Mouse (Mus musculus): ENCODE measurements at regions not wholly inside any gene's neighbourhood (a gene's known extent, or its start where the extent isn't known, plus 50 kb on each side); places are given as distances from the start of the nearest gene placed in this dataset.

DNA sequence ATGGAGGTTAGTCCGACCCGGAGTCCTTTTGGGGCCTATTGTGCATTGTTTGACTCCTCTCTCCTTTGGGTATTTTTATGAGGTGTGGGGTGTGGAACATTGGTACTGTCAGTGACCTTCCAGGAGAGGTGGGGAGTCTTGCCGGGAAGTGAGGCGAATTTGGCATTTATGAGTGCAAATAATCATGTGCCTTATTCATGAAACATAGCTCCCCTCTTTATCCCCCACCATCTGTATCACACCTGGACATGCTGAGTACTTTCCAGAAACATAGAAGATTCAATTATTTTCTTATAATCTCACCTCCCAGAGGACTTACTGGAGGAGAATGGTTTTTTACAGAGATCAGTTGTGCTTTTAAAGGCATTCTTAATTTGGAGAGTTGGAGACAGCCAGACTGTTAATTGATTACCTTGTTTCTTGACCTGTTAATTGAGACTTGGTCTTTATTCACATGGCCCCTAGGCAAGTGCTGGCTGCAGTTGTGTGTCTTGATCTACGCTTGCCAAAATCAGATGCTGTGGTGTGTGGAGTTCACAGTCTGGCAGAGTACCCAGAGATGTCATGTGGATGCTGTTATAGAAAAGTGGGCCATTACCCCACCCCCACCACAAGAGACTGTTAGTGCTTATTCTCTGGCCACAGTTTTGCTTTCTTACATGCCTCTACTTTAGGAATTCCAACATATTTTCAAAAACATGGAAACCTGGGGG lies 215.5 kb downstream of the Slc30a10 start:
- WGBS, result 81% methylated on average over 5 of the region's 5 CpGs
- no peak overlapping the region for H3K27ac ChIP-seq (ENCODE audit: insufficient read depth, low read depth, low read length)
- DNase-seq, result no peak
- H3K36me3 ChIP-seq (ENCODE audit: control insufficient read depth, insufficient read depth, low read length), result no peaks in the 10 kb centered on the region
- no peaks in the 10 kb centered on the region for H3K4me1 ChIP-seq (ENCODE audit: control insufficient read depth, insufficient read depth, low read length)
- H3K27me3 ChIP-seq (replicated peaks; ENCODE audit: control insufficient read depth, insufficient read depth, low read length), result no peaks in the 10 kb centered on the region
- TF ChIP-seq CTCF (conservative IDR thresholded peaks at IDR 0.05; ENCODE audit: insufficient read depth, insufficient read length, low read depth, low read length), result no peak
- no peak for TF ChIP-seq POLR2A (IDR thresholded peaks at IDR 0.05; ENCODE audit: low read depth, low read length)
- no peak overlapping the region for H3K4me3 ChIP-seq (ENCODE audit: insufficient read depth, low read depth, low read length)

DNA sequence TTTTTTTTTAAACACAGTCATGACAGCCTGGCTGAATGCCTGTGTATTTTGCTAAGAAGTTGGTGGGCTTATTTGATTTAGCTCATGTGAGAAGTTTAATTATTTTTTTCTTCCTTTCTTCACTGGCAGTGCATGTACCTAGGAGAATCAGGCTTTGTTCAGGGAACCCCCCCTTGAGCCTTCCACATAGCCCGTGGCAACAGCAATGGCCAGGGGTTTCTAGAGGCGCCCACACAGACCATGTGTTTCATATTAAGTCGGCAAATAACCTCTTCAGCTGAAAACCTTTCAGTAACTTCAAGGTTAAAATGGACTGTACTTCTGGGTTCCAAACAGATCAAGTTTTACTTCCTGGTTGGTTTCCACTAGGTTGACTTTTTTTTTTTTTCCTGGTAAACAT lies 218.3 kb downstream of the Slc30a10 start:
- H3K27me3 ChIP-seq (replicated peaks; ENCODE audit: control insufficient read depth, insufficient read depth, low read length), result no peaks in the 10 kb centered on the region
- no peak overlapping the region for H3K4me3 ChIP-seq (ENCODE audit: insufficient read depth, low read depth, low read length)
- 73% methylated on average over 3 of the region's 3 CpGs for WGBS
- no peak for DNase-seq
- no peaks in the 10 kb centered on the region for H3K36me3 ChIP-seq (ENCODE audit: control insufficient read depth, insufficient read depth, low read length)
- H3K4me1 ChIP-seq (ENCODE audit: control insufficient read depth, insufficient read depth, low read length), result no peaks in the 10 kb centered on the region
- TF ChIP-seq CTCF (conservative IDR thresholded peaks at IDR 0.05; ENCODE audit: insufficient read depth, insufficient read length, low read depth, low read length) (no peak), POLR2A (IDR thresholded peaks at IDR 0.05; ENCODE audit: low read depth, low read length) (no peak)
- H3K27ac ChIP-seq (ENCODE audit: insufficient read depth, low read depth, low read length), result no peak overlapping the region

DNA sequence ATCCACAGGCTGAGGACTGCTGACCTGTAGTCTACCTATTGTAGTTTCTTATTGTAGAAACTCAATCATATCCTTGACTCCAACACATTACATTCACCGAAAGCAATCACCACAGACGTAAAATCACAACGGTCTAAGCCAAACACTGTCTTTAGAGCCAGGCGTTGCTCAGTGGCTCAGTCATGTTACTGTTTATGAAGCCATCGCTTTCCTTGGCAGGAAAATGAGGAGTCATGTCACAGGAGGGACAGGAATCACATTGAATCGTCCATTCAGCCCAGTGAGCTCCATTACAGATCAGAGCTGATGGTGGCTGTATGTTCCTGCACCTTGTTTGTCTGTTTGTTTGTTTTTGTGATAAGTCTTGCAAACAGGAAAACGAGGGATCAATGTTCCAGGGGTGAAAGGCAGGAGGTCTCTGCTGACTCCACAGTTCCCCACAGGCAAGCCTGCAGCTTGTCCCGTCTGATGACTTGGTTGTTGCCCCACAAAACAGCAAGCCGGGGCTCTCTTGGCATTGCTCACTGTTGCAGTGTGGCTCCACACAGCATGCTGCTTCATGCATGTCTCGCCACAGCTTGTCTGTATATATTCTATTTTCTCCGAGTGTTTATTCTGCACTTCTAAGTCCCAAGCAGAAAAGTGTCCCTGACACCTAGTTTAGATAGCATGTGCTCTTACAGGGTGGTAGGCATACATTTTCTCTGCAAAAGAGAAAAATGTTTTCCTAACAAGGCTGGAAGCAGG lies 221.2 kb downstream of the Slc30a10 start:
- DNase-seq, result no peak
- Histone ChIP-seq H3K27ac (ENCODE audit: insufficient read depth, low read depth, low read length) (no peak overlapping the region), H3K4me3 (ENCODE audit: insufficient read depth, low read depth, low read length) (no peak overlapping the region), H3K36me3 (ENCODE audit: control insufficient read depth, insufficient read depth, low read length) (no peaks in the 10 kb centered on the region), H3K4me1 (ENCODE audit: control insufficient read depth, insufficient read depth, low read length) (no peaks in the 10 kb centered on the region), H3K27me3 (replicated peaks; ENCODE audit: control insufficient read depth, insufficient read depth, low read length) (no peaks in the 10 kb centered on the region)
- no peak for TF ChIP-seq POLR2A (IDR thresholded peaks at IDR 0.05; ENCODE audit: low read depth, low read length)
- no peak for TF ChIP-seq CTCF (conservative IDR thresholded peaks at IDR 0.05; ENCODE audit: insufficient read depth, insufficient read length, low read depth, low read length)
- 78% methylated on average over 11 of the region's 11 CpGs for WGBS

DNA sequence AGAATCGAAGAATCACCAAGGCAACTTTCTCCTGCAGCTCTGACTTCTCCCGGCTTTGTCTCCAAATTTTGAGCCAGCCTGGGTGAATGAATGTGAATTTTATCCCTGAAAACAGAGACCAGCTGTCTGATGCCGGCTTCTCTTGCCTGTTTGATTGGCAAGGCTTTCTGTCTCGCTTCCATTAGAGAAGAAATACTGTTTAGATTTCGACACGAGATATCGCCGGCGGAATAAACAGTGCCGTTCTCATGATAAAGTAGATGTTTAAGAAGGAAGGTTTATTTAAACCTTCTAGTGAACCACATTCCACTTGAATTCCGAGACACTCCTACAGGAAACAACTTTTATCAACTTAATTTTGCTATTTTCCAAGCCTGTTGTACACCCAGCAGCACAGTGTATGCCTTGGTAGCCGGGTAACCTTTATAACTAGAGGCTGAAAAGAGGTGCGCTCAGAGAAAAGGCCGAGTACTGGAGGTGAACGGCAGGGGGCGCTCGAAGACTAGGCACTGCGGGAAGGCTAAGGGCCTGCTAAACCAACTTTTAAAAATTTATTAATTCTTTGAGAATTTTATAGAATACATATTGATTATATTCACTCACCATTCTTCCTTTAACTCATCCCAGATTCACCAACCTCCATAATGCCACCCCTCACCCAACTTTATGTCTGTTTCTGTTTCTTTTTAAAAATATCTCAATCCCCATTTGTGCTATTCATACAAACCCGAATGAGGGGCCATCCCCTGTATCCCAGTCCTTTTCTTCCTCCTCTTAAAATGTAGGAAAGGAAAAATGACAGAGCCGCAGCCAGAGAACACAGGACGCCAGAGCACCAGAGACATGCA lies 227.2 kb downstream of the Slc30a10 start:
- 39% methylated on average over 21 of the region's 21 CpGs for WGBS
- H3K4me1 ChIP-seq (ENCODE audit: control insufficient read depth, insufficient read depth, low read length), result no peaks in the 10 kb centered on the region
- no peak overlapping the region for H3K4me3 ChIP-seq (ENCODE audit: insufficient read depth, low read depth, low read length)
- TF ChIP-seq CTCF (conservative IDR thresholded peaks at IDR 0.05; ENCODE audit: insufficient read depth, insufficient read length, low read depth, low read length) (peak; percentile 86), POLR2A (IDR thresholded peaks at IDR 0.05; ENCODE audit: low read depth, low read length) (no peak)
- DNase-seq, result peak; percentile 69
- no peaks in the 10 kb centered on the region for H3K36me3 ChIP-seq (ENCODE audit: control insufficient read depth, insufficient read depth, low read length)
- no peak overlapping the region for H3K27ac ChIP-seq (ENCODE audit: insufficient read depth, low read depth, low read length)
- H3K27me3 ChIP-seq (replicated peaks; ENCODE audit: control insufficient read depth, insufficient read depth, low read length), result no peaks in the 10 kb centered on the region

DNA sequence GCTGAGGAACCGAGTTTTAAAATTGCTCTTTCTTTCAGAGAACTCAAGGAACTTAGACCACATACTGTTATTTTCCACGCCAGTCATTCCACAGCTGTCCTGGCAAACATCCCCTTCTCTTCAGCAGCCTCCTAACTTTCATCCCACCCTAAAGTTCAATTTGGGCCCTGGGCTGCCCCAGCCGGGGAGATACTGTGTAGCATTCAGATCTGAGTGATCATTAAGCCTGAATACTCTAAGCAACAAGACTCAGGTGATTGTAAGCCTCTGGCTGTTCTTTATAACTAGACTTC lies 227.8 kb downstream of the Slc30a10 start:
- no peak overlapping the region for H3K27ac ChIP-seq (ENCODE audit: insufficient read depth, low read depth, low read length)
- no peaks in the 10 kb centered on the region for H3K27me3 ChIP-seq (replicated peaks; ENCODE audit: control insufficient read depth, insufficient read depth, low read length)
- no peaks in the 10 kb centered on the region for H3K4me1 ChIP-seq (ENCODE audit: control insufficient read depth, insufficient read depth, low read length)
- 78% methylated on average over 3 of the region's 3 CpGs for WGBS
- no peaks in the 10 kb centered on the region for H3K36me3 ChIP-seq (ENCODE audit: control insufficient read depth, insufficient read depth, low read length)
- no peak for TF ChIP-seq CTCF (conservative IDR thresholded peaks at IDR 0.05; ENCODE audit: insufficient read depth, insufficient read length, low read depth, low read length)
- TF ChIP-seq POLR2A (IDR thresholded peaks at IDR 0.05; ENCODE audit: low read depth, low read length), result no peak
- no peak overlapping the region for H3K4me3 ChIP-seq (ENCODE audit: insufficient read depth, low read depth, low read length)
- no peak for DNase-seq

DNA sequence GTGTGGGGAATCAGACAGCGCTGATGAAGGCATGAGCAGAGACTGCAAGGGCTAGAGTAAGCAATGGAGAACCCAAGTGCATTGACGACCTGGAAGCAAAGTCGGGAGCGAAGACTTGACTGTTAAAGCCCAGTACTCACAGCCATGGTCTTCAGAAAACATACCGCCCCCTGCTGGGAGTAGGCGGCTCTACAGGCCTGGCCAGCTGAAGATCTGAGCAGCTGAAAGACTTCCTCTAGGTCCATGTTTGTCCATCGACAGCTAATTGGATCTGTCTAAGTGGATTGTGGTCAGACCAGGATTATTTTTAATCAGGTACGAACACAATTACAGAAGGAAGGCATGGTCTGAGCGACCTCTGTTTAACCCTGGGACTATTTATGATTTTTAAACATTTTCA lies 230.0 kb downstream of the Slc30a10 start:
- Histone ChIP-seq H3K4me3 (ENCODE audit: insufficient read depth, low read depth, low read length) (no peak overlapping the region), H3K27me3 (replicated peaks; ENCODE audit: control insufficient read depth, insufficient read depth, low read length) (no peaks in the 10 kb centered on the region; the same call in 1 of the 2 replicates), H3K36me3 (ENCODE audit: control insufficient read depth, insufficient read depth, low read length) (no peaks in the 10 kb centered on the region), H3K4me1 (ENCODE audit: control insufficient read depth, insufficient read depth, low read length) (no peaks in the 10 kb centered on the region), H3K27ac (ENCODE audit: insufficient read depth, low read depth, low read length) (no peak overlapping the region)
- peak; percentile 19 for DNase-seq
- WGBS, result 82% methylated on average over 9 of the region's 9 CpGs
- peak; percentile 55 for TF ChIP-seq CTCF (conservative IDR thresholded peaks at IDR 0.05; ENCODE audit: insufficient read depth, insufficient read length, low read depth, low read length)
- TF ChIP-seq POLR2A (IDR thresholded peaks at IDR 0.05; ENCODE audit: low read depth, low read length), result no peak

DNA sequence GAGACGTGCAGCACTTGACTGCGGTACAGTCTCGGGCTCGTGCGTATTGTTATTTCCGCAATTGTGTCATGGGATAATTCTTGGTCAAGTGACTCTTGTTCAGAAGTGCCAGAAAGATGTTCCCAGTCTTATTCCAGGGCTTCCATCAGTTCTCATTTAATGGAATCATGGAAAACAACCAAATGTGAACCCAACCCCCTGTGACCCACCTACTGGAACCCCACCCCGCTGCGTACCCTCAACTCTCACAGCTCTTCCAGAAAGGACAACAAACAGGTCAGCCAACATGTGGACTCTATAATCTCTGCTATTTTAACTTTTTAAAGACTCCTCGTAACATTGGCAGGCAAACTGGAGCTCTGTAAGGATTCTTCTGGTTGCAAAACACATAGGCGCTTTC lies 233.9 kb downstream of the Slc30a10 start:
- WGBS, result 84% methylated on average over 10 of the region's 10 CpGs
- Histone ChIP-seq H3K4me1 (ENCODE audit: control insufficient read depth, insufficient read depth, low read length) (no peaks in the 10 kb centered on the region), H3K4me3 (ENCODE audit: insufficient read depth, low read depth, low read length) (no peak overlapping the region), H3K27me3 (replicated peaks; ENCODE audit: control insufficient read depth, insufficient read depth, low read length) (no peaks in the 10 kb centered on the region; the same call in 1 of the 2 replicates), H3K36me3 (ENCODE audit: control insufficient read depth, insufficient read depth, low read length) (no peaks in the 10 kb centered on the region), H3K27ac (ENCODE audit: insufficient read depth, low read depth, low read length) (no peak overlapping the region)
- TF ChIP-seq POLR2A (IDR thresholded peaks at IDR 0.05; ENCODE audit: low read depth, low read length) (no peak), CTCF (conservative IDR thresholded peaks at IDR 0.05; ENCODE audit: insufficient read depth, insufficient read length, low read depth, low read length) (no peak)
- no peak for DNase-seq

Data from kidney, adult 2 months (tissue).